Mouse (Mus musculus): ENCODE data around the gene Lmx1b.

Gene Lmx1b

GRCm38 (mm10) chr2:33543429-33544202 lies 96.7 kb downstream of the Lmx1b start:
- peak; percentile 88 for DNase-seq (ENCODE audit: low spot score)

DNA sequence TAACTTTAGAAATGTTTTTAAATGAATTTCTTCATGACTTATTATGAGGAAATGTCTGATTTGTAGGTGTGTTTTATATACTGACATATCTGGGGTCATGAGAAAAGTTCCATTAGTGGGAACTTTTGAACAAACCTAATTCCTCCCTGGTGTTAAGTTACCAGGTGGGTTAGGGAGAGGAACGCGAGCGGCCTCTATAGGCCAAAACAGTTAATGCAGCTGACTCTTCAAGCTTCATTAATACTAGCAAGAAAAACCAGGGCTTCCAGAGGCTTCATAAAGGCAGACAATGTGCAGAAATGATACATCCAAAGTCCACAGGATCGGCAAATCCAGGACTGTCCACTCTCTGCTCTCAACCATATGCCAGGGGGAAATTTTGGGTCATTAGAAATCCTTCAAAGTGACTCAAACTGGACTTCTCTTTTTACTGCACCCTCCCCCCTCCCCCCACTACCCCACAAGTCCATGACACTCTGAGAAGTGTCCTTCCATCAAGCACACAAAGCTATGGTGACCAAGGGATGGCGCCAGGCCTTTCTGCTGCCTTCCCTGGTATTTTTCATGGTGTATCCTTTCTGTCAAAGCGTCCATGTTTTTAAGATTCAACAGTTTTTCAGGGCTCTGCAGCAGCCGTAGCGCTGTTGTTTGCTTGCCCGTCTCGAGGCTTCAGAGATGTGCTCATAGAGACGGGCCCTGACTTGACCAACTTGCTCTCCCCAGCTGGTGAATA lies 97.4 kb downstream of the Lmx1b start:
- peak; percentile 89 for DNase-seq (ENCODE audit: low spot score)

DNA sequence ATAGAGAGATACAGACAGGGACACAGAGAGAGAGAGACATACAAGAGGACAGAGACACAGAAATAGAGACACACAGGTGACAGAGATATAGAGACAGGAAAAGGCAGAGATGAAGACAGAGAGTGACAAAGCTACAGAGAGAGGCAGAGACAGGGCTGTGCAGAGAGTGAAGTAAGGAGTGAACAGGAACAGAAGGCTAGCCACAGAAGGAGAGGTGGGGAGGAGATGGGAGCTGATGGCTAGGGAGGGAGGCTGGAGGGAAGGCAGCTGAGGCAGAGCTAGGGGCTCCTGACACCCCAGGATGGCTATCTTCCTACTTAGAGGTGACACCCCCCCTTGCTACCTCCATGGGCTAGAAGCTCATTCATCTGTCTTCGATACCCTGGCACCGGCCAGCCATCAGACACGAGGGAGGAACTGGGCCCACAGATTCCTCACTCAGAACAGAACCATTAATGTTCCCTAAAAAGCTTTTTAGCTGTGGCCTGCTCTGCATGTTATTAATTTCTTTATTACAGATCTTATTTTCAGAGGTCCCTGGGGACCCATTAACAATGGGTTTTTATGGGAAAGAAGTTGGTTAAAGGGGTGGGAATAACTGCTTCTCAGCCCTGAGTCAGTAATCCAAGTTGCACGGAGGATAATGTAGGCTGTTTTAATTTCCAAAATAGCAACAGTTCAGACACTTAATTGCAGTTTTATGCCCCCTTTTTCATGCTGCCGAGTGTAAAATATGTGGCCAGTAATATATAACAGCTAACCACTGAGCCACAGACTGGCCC lies 114.8 kb downstream of the Lmx1b start:
- DNase-seq (ENCODE audit: low spot score) = no peak

DNA sequence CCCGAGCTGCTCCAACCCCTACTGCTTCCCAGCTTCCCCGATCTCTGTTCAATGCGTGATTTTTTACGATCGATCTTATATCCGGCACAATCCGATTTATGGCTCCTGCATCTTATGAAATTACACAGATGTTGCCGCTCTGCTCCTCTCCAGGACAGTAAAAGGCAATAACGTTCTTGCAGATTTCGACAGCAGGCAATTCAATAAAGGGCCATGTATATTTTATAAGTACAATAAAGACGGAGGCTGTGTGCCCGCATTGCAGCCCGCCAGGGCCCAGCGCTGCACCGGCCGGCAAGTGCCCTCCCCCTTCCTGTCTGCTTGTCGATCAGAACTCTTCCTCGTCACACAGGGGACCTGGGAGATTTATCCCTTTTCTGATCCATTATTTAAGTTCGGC lies 124.5 kb downstream of the Lmx1b start:
- DNase-seq (ENCODE audit: low spot score) = no peak

- no peak for DNase-seq (ENCODE audit: low spot score)
These were observed 124.9 kb downstream of the Lmx1b start for GRCm38 (mm10) chr2:33515431-33515830.
